Mouse (Mus musculus) small intestine, adult 2 months (tissue): ENCODE measurements around the gene Man1c1.

ENCODE experiments used
- CTCF ChIP-seq: fragments of 200-500 bp; IDR thresholded peaks from 2 replicates; pipeline ENCODE4 v1.5.1; 2012; ENCODE audit warnings: low read depth, mild to moderate bottlenecking, control low read depth, inconsistent platforms, low read length, moderate library complexity, mixed read lengths; ENCODE audit not compliant: insufficient replicate concordance, insufficient read length; ENCODE audit errors: extremely low read depth
- POLR2A ChIP-seq: fragments of 200-500 bp; IDR thresholded peaks from 2 replicates; pipeline ENCODE4 v1.6.1; 2012; ENCODE audit warnings: low read depth, mild to moderate bottlenecking, control low read depth, inconsistent platforms, low read length, moderate library complexity

- TF ChIP-seq POLR2A (no peak), CTCF (no peak)
These were observed 30.1 kb downstream of the Man1c1 start for GRCm38 (mm10) chr4:134673882-134674463.
